Mouse (Mus musculus) E14TG2a.4 (cell line): Measurements from ENCODE around the gene Prc1.

ENCODE experiments used
- H3K27me3 ChIP-seq: 2 replicates; pipeline ENCODE4 v1.6.1; 2014; ENCODE audit warnings: low read length, control low read depth; ENCODE audit not compliant: insufficient read depth
- H3K36me3 ChIP-seq: 2 replicates; pipeline ENCODE4 v1.6.1; 2014; ENCODE audit warnings: low read length, control low read depth; ENCODE audit not compliant: insufficient read depth
- H3K4me1 ChIP-seq: replicated peaks from 2 replicates; pipeline ENCODE4 v1.6.1; 2014; ENCODE audit warnings: low read depth, low read length, control low read depth
- H3K4me3 ChIP-seq: replicated peaks from 2 replicates; pipeline ENCODE4 v1.5.1; 2014; ENCODE audit warnings: mild to moderate bottlenecking, low read length
- H3K9me3 ChIP-seq: 2 replicates; pipeline ENCODE4 v1.6.1; 2014; ENCODE audit warnings: low read length, control low read depth
- CTCF ChIP-seq: conservative IDR thresholded peaks from 2 replicates; pipeline ENCODE4 v1.5.1; 2014; ENCODE audit warnings: low read length
- NANOG ChIP-seq: IDR thresholded peaks from 2 replicates; pipeline ENCODE4 v1.6.1; 2014; ENCODE audit warnings: borderline replicate concordance, low read length, mixed read lengths
- POU5F1 ChIP-seq: IDR thresholded peaks from 2 replicates; pipeline ENCODE4 v1.6.1; 2014; ENCODE audit warnings: low read length, borderline replicate concordance

Prc1 gene

GRCm38 (mm10) chr7:80294062-80294763 is at the start of gene Prc1:
Gene Prc1, plus strand, starts transcription at chr7:80294450.
- Histone ChIP-seq H3K9me3 (no peaks in the 10 kb centered on the region), H3K4me3 (peak within 1 kb of the TSS; percentile 97), H3K4me1 (peaks cover 51% of the 10 kb centered on the region), H3K36me3 (peaks cover 63% of the 10 kb centered on the region), H3K27me3 (no peaks in the 10 kb centered on the region)
- no peak for TF ChIP-seq CTCF
- TF ChIP-seq POU5F1: no peak
- TF ChIP-seq NANOG: no peak

DNA sequence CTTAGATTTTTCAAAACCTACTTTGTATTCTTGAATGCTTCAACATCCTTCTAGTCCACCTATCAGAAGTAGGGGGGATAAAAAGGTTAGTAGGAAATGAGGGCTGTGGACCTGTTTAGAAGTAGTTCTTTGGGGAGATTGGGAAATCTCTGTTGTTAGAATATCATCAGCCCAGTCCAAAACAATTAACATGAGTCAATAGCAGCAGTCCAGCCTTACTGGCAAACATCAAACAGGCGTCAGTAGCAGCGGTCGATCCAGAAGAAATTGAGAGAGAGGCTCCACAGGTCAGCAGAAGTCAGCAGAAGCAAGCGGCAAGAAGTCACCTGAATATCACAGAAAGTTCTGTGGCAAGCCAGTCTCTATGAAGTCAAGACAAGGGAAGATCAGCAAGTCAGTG is 49.4 kb upstream of the Prc1 start:
- Histone ChIP-seq H3K4me3 (no peak overlapping the region), H3K9me3 (no peaks in the 10 kb centered on the region), H3K27me3 (no peaks in the 10 kb centered on the region; the same call in 1 of the 2 replicates), H3K4me1 (peaks cover 42% of the 10 kb centered on the region), H3K36me3 (peaks cover 19% of the 10 kb centered on the region)
- TF ChIP-seq CTCF (no peak), NANOG (no peak), POU5F1 (no peak)

- no peaks in the 10 kb centered on the region for H3K9me3 ChIP-seq
- no peaks in the 10 kb centered on the region; the same call in 1 of the 2 replicates for H3K27me3 ChIP-seq
- H3K4me3 ChIP-seq: peak within 1 kb of the TSS; percentile 84
- H3K36me3 ChIP-seq: peaks cover 5% of the 10 kb centered on the region
- H3K4me1 ChIP-seq: peaks cover 48% of the 10 kb centered on the region
- TF ChIP-seq NANOG (no peak), POU5F1 (no peak), CTCF (no peak)
These were observed 48.0 kb upstream of the Prc1 start, which contains the start of gene Ttll13 for GRCm38 (mm10) chr7:80246148-80246721. Gene Ttll13, plus strand, starts transcription at chr7:80246376.

DNA sequence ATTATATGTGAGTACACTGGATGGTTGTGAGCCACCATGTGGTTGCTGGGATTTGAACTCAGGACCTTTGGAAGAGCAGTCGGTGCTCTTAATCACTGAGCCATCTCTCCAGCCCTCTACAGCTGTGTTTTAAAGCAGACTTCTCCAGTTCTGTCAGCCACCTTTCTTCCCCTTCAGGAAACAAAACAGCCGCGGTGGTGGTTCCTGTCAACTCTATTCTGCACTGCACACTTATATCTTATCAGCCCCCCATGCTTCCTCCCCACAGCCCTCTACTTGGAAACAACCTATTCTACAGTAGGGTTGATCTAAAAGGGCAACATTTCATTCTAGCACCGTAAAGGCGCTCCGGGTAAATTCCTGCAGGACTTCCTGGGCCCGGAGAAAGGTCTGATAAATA is 47.4 kb upstream of the Prc1 start:
- Histone ChIP-seq H3K9me3 (no peaks in the 10 kb centered on the region), H3K36me3 (no peaks in the 10 kb centered on the region), H3K4me1 (peaks cover 47% of the 10 kb centered on the region), H3K27me3 (no peaks in the 10 kb centered on the region; the same call in 1 of the 2 replicates), H3K4me3 (peak overlapping the region; percentile 84)
- TF ChIP-seq NANOG (no peak), POU5F1 (no peak), CTCF (no peak)

GRCm38 (mm10) chr7:80252437-80252836 is 41.8 kb upstream of the Prc1 start:
- peaks cover 43% of the 10 kb centered on the region for H3K4me1 ChIP-seq
- no peaks in the 10 kb centered on the region for H3K9me3 ChIP-seq
- no peak overlapping the region for H3K4me3 ChIP-seq
- TF ChIP-seq POU5F1 (no peak), CTCF (no peak), NANOG (no peak)
- H3K36me3 ChIP-seq: no peaks in the 10 kb centered on the region
- no peaks in the 10 kb centered on the region for H3K27me3 ChIP-seq

DNA sequence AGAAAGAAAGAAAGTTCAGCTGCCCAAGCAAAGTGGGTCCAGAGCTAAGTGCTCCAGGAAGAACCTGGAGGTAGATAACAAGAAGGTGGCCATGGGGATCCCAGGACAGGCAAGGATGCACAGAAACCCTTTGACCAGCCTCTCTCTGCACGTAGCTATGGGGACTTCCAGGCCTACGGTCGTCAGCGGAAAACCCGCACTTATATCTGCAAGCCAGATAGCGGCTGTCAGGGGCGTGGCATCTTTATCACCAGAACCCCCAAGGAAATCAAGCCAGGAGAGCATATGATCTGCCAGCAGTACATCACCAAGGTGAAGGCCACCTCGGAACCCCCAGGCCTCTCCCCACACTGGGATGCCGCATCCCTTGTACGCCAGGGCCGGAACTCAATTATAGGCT is 41.4 kb upstream of the Prc1 start:
- Histone ChIP-seq H3K4me1 (peaks cover 43% of the 10 kb centered on the region), H3K9me3 (no peaks in the 10 kb centered on the region), H3K4me3 (no peak overlapping the region), H3K36me3 (no peaks in the 10 kb centered on the region), H3K27me3 (no peaks in the 10 kb centered on the region)
- TF ChIP-seq CTCF: no peak
- TF ChIP-seq POU5F1: no peak
- no peak for TF ChIP-seq NANOG

DNA sequence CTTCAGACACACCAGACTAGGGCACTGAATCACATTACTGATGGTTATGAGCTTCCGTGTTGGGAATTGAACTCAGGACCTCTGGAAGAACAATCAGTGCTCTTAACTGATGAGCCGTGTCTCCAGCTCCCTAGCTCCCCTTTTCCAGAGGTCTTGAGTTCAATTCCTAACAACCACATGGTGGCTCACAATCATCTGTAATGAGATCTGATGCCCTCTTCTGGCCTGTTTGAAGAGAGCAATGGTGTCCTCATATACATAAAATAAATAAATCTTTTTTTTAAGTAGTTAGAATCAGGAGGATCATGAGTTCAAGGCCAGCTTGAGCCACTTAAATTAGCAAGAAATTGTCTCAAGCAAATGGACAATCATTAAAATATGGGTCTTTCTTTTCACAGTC is 38.3 kb upstream of the Prc1 start:
- H3K9me3 ChIP-seq: no peaks in the 10 kb centered on the region
- H3K27me3 ChIP-seq: no peaks in the 10 kb centered on the region
- no peak overlapping the region for H3K4me3 ChIP-seq
- no peaks in the 10 kb centered on the region for H3K36me3 ChIP-seq
- H3K4me1 ChIP-seq: peaks cover 51% of the 10 kb centered on the region
- no peak; the same call in 1 of the 2 replicates for TF ChIP-seq CTCF
- no peak for TF ChIP-seq NANOG
- no peak for TF ChIP-seq POU5F1

- Histone ChIP-seq H3K27me3 (no peaks in the 10 kb centered on the region), H3K4me3 (peak overlapping the region; percentile 37; the same call in 1 of the 2 replicates), H3K9me3 (no peaks in the 10 kb centered on the region), H3K36me3 (no peaks in the 10 kb centered on the region), H3K4me1 (peaks cover 50% of the 10 kb centered on the region)
- TF ChIP-seq NANOG (no peak), CTCF (no peak), POU5F1 (no peak)
These were observed 36.5 kb upstream of the Prc1 start for GRCm38 (mm10) chr7:80257706-80258105.
